Mouse (Mus musculus) CH12.LX (cell line): ENCODE measurements at regions not wholly inside any gene's neighbourhood (a gene's known extent, or its start where the extent isn't known, plus 50 kb on each side); places are given as distances from the start of the nearest gene placed in this dataset.

ENCODE experiments used
- CTCF ChIP-seq, 2 experiments: IDR thresholded peaks in 1 of 2; conservative IDR thresholded peaks in 1 of 2; 2 replicates each; pipeline ENCODE4 v1.5.1; 2011 to 2012; ENCODE audit warnings: low read depth in 2 of 2, low read length in 2 of 2, improper control_type of control experiment in 1 of 2, inconsistent platforms in 1 of 2, mild to moderate bottlenecking in 1 of 2, moderate library complexity in 1 of 2
- EP300 ChIP-seq: IDR thresholded peaks from 2 replicates; pipeline ENCODE4 v1.6.1; 2011; ENCODE audit warnings: low read length, improper control_type of control experiment
- ETS1 ChIP-seq: conservative IDR thresholded peaks from 2 replicates; pipeline ENCODE4 v1.6.1; 2012; ENCODE audit warnings: low read depth, mild to moderate bottlenecking, inconsistent platforms, low read length, improper control_type of control experiment, moderate library complexity
- GABPA ChIP-seq: IDR thresholded peaks from 2 replicates; pipeline ENCODE4 v1.6.1; 2012; ENCODE audit warnings: low read depth, low read length, improper control_type of control experiment, inconsistent platforms; ENCODE audit not compliant: insufficient replicate concordance
- MEF2A ChIP-seq: IDR thresholded peaks from 2 replicates; pipeline ENCODE4 v1.6.1; 2014; ENCODE audit warnings: low read depth, mild to moderate bottlenecking, inconsistent platforms, low read length, improper control_type of control experiment, borderline replicate concordance
- POLR2A ChIP-seq: IDR thresholded peaks from 2 replicates; pipeline ENCODE4 v1.6.1; 2011; ENCODE audit warnings: low read depth, mild to moderate bottlenecking, improper control_type of control experiment, low read length
- SIN3A ChIP-seq: IDR thresholded peaks from 2 replicates; pipeline ENCODE4 v1.6.1; 2012; ENCODE audit warnings: low read length, improper control_type of control experiment, inconsistent platforms
- SMC3 ChIP-seq: IDR thresholded peaks from 2 replicates; pipeline ENCODE4 v1.6.1; 2011; ENCODE audit warnings: low read depth, low read length, improper control_type of control experiment
- UBTF ChIP-seq: IDR thresholded peaks from 2 replicates; pipeline ENCODE4 v1.6.1; 2012; ENCODE audit warnings: low read depth, mild to moderate bottlenecking, inconsistent platforms, low read length, improper control_type of control experiment, moderate library complexity
- USF1 ChIP-seq: IDR thresholded peaks from 2 replicates; pipeline ENCODE4 v1.6.1; 2014; ENCODE audit warnings: low read depth, mild to moderate bottlenecking, inconsistent platforms, low read length, improper control_type of control experiment
- USF2 ChIP-seq: conservative IDR thresholded peaks from 2 replicates; pipeline ENCODE4 v1.6.1; 2011; ENCODE audit warnings: low read depth, low read length, improper control_type of control experiment
- ZC3H11A ChIP-seq: IDR thresholded peaks from 2 replicates; pipeline ENCODE4 v1.6.1; 2012; ENCODE audit warnings: low read depth, mild to moderate bottlenecking, inconsistent platforms, low read length, improper control_type of control experiment
- ZMIZ1 ChIP-seq: IDR thresholded peaks from 2 replicates; pipeline ENCODE4 v1.6.1; 2012; ENCODE audit warnings: low read depth, mild to moderate bottlenecking, inconsistent platforms, low read length, improper control_type of control experiment
- ZNF384 ChIP-seq: IDR thresholded peaks from 2 replicates; pipeline ENCODE4 v1.6.1; 2012; ENCODE audit warnings: low read depth, low read length, improper control_type of control experiment, inconsistent platforms

DNA sequence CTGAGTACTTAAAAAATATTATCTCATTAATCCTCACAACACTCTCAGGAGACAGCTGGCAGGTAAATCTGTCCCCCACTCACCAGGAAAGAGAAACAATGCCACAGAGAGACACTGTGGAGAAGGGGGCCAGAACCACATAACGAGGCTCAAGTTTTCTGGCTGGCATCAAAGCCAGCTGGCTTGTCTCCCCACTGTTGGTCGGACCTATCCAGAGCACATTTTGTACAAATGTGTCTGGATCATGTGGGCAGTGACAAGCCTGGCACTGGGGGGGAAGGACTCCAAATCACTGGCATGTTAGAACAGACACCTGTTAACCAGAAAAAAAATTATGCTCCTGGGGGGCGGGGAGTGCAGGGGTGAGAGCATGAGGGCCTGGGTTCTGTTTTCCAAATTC lies 179.4 kb downstream of the 3110018I06Rik start:
- TF ChIP-seq UBTF = no peak
- TF ChIP-seq SMC3 = no peak
- no peak for TF ChIP-seq USF1
- no peak for TF ChIP-seq CTCF (conservative IDR thresholded peaks at IDR 0.05 in 1 of 2, IDR thresholded peaks at IDR 0.05 in 1 of 2; ENCODE audit: low read depth in 2 of 2, low read length in 2 of 2)
- TF ChIP-seq EP300 = no peak
- TF ChIP-seq ZC3H11A = no peak
- TF ChIP-seq ETS1 = no peak
- TF ChIP-seq ZNF384 = no peak
- no peak for TF ChIP-seq MEF2A
- TF ChIP-seq GABPA = no peak
- no peak for TF ChIP-seq USF2
- TF ChIP-seq SIN3A = no peak
- no peak for TF ChIP-seq ZMIZ1
- no peak for TF ChIP-seq POLR2A
